Comparison of ENCODE assay signal across 16 mouse cellular contexts in the genomic region with DNA sequence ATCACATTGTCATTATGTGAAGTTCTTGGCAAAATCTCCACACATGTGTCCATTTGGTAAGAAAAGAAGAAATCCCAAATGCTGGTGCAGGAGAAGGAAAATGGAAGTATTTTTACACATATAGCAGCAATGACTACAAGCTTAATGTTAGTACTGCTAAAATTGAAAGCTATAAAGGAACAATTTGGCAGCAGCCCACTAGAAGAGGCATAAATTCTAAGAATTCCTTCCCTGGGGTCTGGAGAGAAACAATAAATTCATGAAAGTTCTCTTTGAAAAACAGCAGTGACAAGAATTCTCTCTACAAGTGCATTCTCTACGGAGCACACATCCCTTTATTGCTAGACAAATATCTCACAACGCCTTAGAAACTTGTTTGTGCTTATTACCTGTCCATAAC.
DNase-seq lines count a peak whose midpoint lies in the region; ATAC-seq and TF ChIP-seq lines count a peak whose summit lies in the region.
"Had no signal": no experiment of that assay in that cellular context is flagged by ENCODE, and none has a peak within 500 bp of the region (broad histone marks: within the 10 kb centered on the region; RNA-seq: fewer than 3 reads in every experiment).

No protein-coding gene starts in this region.

- H3K36me3 ChIP-seq in embryonic facial prominence, embryonic 13.5 days = no peaks in the 10 kb centered on the region
- no peaks in the 10 kb centered on the region for H3K36me3 ChIP-seq in embryonic facial prominence, embryonic 10.5 days (replicated peaks)
- H3K36me3 ChIP-seq in forebrain, embryonic 15.5 days = no peaks in the 10 kb centered on the region
- H3K36me3 ChIP-seq in neural tube, embryonic 13.5 days = no peaks in the 10 kb centered on the region
- H3K36me3 ChIP-seq: heart, embryonic 12.5 days had no signal

- H3K9ac ChIP-seq in embryonic facial prominence, embryonic 13.5 days = no peak overlapping the region
- H3K9ac ChIP-seq in forebrain, embryonic 15.5 days (replicated peaks) = no peak overlapping the region
- H3K9ac ChIP-seq in neural tube, embryonic 13.5 days = no peak overlapping the region
- H3K9ac ChIP-seq: heart, embryonic 12.5 days; liver, embryonic 14.5 days had no signal

- H3K9me3 ChIP-seq in embryonic facial prominence, embryonic 13.5 days = no peaks in the 10 kb centered on the region
- no peaks in the 10 kb centered on the region for H3K9me3 ChIP-seq in embryonic facial prominence, embryonic 10.5 days
- no peaks in the 10 kb centered on the region for H3K9me3 ChIP-seq in forebrain, embryonic 15.5 days
- H3K9me3 ChIP-seq in neural tube, embryonic 13.5 days = no peaks in the 10 kb centered on the region
- H3K9me3 ChIP-seq: heart, embryonic 12.5 days had no signal

- DNase-seq in embryonic facial prominence, embryonic 10.5 days (ENCODE audit: low spot score) = no peak
- DNase-seq in layer of hippocampus, adult 2 months (ENCODE audit: low spot score in 2 of 2) = no peak
- no peak for DNase-seq in layer of hippocampus, adult 8-10 months (ENCODE audit: low spot score in 2 of 2)
- DNase-seq in adrenal gland, adult 8-10 months = no peak
- DNase-seq in spleen, adult 18-20 months = no peak
- DNase-seq: adrenal gland, adult 2 months; cerebellum, postnatal 14 days; kidney, adult 9 months; thymus, adult 2 months had no signal

- H3K4me2 ChIP-seq in embryonic facial prominence, embryonic 13.5 days = peak overlapping the region; percentile 34
- H3K4me2 ChIP-seq in forebrain, embryonic 15.5 days (replicated peaks) = 0 out of 2 replicates have a peak overlapping the region, but pooled peaks have one; percentile 6
- H3K4me2 ChIP-seq in neural tube, embryonic 13.5 days = peak overlapping the region; percentile 19; the same call in 1 of the 2 replicates
- H3K4me2 ChIP-seq: heart, embryonic 12.5 days had no signal

- no peak overlapping the region for H3K27ac ChIP-seq in embryonic facial prominence, embryonic 13.5 days
- no peak overlapping the region for H3K27ac ChIP-seq in embryonic facial prominence, embryonic 10.5 days (replicated peaks)
- peak overlapping the region; percentile 88 for H3K27ac ChIP-seq in layer of hippocampus, adult 2 months
- H3K27ac ChIP-seq in forebrain, embryonic 15.5 days (replicated peaks) = peak overlapping the region; percentile 80
- 0 out of 2 replicates have a peak overlapping the region, but pooled peaks have one; percentile 29 for H3K27ac ChIP-seq in neural tube, embryonic 13.5 days (replicated peaks)
- H3K27ac ChIP-seq: liver, embryonic 14.5 days had no signal

- no peak for ATAC-seq in embryonic facial prominence, embryonic 13.5 days (ENCODE audit: insufficient number of reproducible peaks, insufficient read depth, low FRiP score, low TSS enrichment, low read depth)
- ATAC-seq in forebrain, embryonic 15.5 days (replicated peaks) = no peak
- no peak for ATAC-seq in neural tube, embryonic 13.5 days (ENCODE audit: low read depth)
- ATAC-seq: inflammation-experienced regulatory T-cells, adult 6 months; lung, postnatal 0 days had no signal

- H3K4me1 ChIP-seq in embryonic facial prominence, embryonic 13.5 days = peaks cover 10% of the 10 kb centered on the region
- H3K4me1 ChIP-seq in embryonic facial prominence, embryonic 10.5 days = peaks cover 13% of the 10 kb centered on the region
- H3K4me1 ChIP-seq in forebrain, embryonic 15.5 days = peaks cover 20% of the 10 kb centered on the region
- H3K4me1 ChIP-seq in neural tube, embryonic 13.5 days (replicated peaks) = peaks cover 28% of the 10 kb centered on the region
- H3K4me1 ChIP-seq: heart, embryonic 12.5 days had no signal

- 41% methylated on average over 2 of the region's 2 CpGs for WGBS in embryonic facial prominence, embryonic 13.5 days
- WGBS in embryonic facial prominence, embryonic 10.5 days = 74% methylated on average over 2 of the region's 2 CpGs
- 48% methylated on average over 2 of the region's 2 CpGs for WGBS in forebrain, embryonic 15.5 days
- 53% methylated on average over 2 of the region's 2 CpGs for WGBS in neural tube, embryonic 13.5 days

- H3K27me3 ChIP-seq in embryonic facial prominence, embryonic 13.5 days = no peaks in the 10 kb centered on the region
- H3K27me3 ChIP-seq in embryonic facial prominence, embryonic 10.5 days (replicated peaks; ENCODE audit: low read depth, poor library complexity, severe bottlenecking) = no peaks in the 10 kb centered on the region
- H3K27me3 ChIP-seq in forebrain, embryonic 15.5 days = no peaks in the 10 kb centered on the region
- H3K27me3 ChIP-seq in neural tube, embryonic 13.5 days = no peaks in the 10 kb centered on the region
- H3K27me3 ChIP-seq: heart, embryonic 12.5 days had no signal

- H3K4me3 ChIP-seq in embryonic facial prominence, embryonic 13.5 days = no peak overlapping the region
- H3K4me3 ChIP-seq in embryonic facial prominence, embryonic 10.5 days = no peak overlapping the region
- peak overlapping the region; percentile 38; the same call in 1 of the 2 replicates for H3K4me3 ChIP-seq in layer of hippocampus, adult 2 months
- no peak overlapping the region for H3K4me3 ChIP-seq in forebrain, embryonic 15.5 days
- no peak overlapping the region for H3K4me3 ChIP-seq in neural tube, embryonic 13.5 days
- H3K4me3 ChIP-seq: heart, embryonic 12.5 days had no signal

- no peak for TF ChIP-seq CTCF in layer of hippocampus, adult 2 months (conservative IDR thresholded peaks at IDR 0.05)

Comparison
In these comparisons a context has a peak if more than half of its experiments do, and no peak if none do; other contexts are left out.
1. H3K27ac ChIP-seq: peak in layer of hippocampus, adult 2 months (single experiment), forebrain, embryonic 15.5 days (single experiment) and neural tube, embryonic 13.5 days (single experiment); none in embryonic facial prominence, embryonic 13.5 days (single experiment) and embryonic facial prominence, embryonic 10.5 days (single experiment).
2. Peak in every context shown above with its lines, with median percentiles within 50 percentile points of each other: H3K4me2 ChIP-seq.